Mouse (Mus musculus): ENCODE measurements around the gene Depdc1b.

GRCm38 (mm10) chr13:108337340-108337739 is 21.2 kb downstream of the Depdc1b start:
- TF ChIP-seq CTCF (IDR thresholded peaks at IDR 0.05; ENCODE audit: low read depth) (no peak), EP300 (IDR thresholded peaks at IDR 0.05; ENCODE audit: low read depth) (no peak)

Measured in heart, postnatal 0 days (tissue).